ENCODE assay signal across 29 mouse cellular contexts in genomic region chr14:32023891-32024290, GRCm38 (mm10). TPM values are rescaled to one million over a fixed set of nuclear protein-coding genes. Genes with fewer than 3 reads are reported as not detected.
A peak's percentile ranks its signal among the peaks of the same experiment; 100 is the strongest.
DNase-seq lines count a peak whose midpoint lies in the region; ATAC-seq lines count a peak whose summit lies in the region.
"Had no signal": no experiment of that assay in that cellular context is flagged by ENCODE, and none has a peak within 500 bp of the region (broad histone marks: within the 10 kb centered on the region; RNA-seq: fewer than 3 reads in every experiment).

No protein-coding gene starts in this region.

- H3K4me3 ChIP-seq in liver, embryonic 12.5 days, result no peak overlapping the region
- no peak overlapping the region for H3K4me3 ChIP-seq in heart, embryonic 12.5 days
- H3K4me3 ChIP-seq: embryonic facial prominence, embryonic 12.5 days; embryonic facial prominence, embryonic 15.5 days; gastrocnemius, adult 2 months; heart, embryonic 15.5 days; hindbrain, embryonic 10.5 days; hindbrain, embryonic 13.5 days had no signal

- no peak overlapping the region for H3K27ac ChIP-seq in liver, embryonic 12.5 days
- no peak overlapping the region for H3K27ac ChIP-seq in heart, embryonic 12.5 days (ENCODE audit: poor library complexity, severe bottlenecking)
- H3K27ac ChIP-seq: embryonic facial prominence, embryonic 12.5 days; embryonic facial prominence, embryonic 15.5 days; gastrocnemius, adult 2 months; heart, embryonic 15.5 days; hindbrain, embryonic 10.5 days; hindbrain, embryonic 13.5 days; hindbrain, postnatal 0 days had no signal

- DNase-seq in cerebellum, adult 11-12 months, result peak; percentile 64
- DNase-seq in brain, adult 2 months (ENCODE audit: low read depth, low spot score), result peak; percentile 58
- peak; percentile 67 for DNase-seq in cerebellum, adult 9-10 months
- DNase-seq: adrenal gland, postnatal 10 days; adrenal gland, postnatal 36 days; B cell, adult 2 months; forebrain, postnatal 0 days; gastrocnemius, adult 2 months; gastrocnemius, postnatal 14 days; heart, adult 11 months; heart, postnatal 10 days; heart, postnatal 36 days; kidney, adult 18-20 months; kidney, adult 9 months had no signal

- WGBS in liver, embryonic 12.5 days (ENCODE audit: insufficient replicate concordance), result 68% methylated on average over 4 of the region's 4 CpGs
- 86% methylated on average over 4 of the region's 4 CpGs for WGBS in heart, embryonic 12.5 days

- H3K9me3 ChIP-seq in liver, embryonic 12.5 days (replicated peaks), result no peaks in the 10 kb centered on the region
- no peaks in the 10 kb centered on the region for H3K9me3 ChIP-seq in heart, embryonic 12.5 days (replicated peaks)
- H3K9me3 ChIP-seq: embryonic facial prominence, embryonic 12.5 days; embryonic facial prominence, embryonic 15.5 days; G1E; heart, embryonic 15.5 days; hindbrain, embryonic 10.5 days; hindbrain, embryonic 13.5 days had no signal

- no peak overlapping the region for H3K4me2 ChIP-seq in liver, embryonic 12.5 days
- no peak overlapping the region for H3K4me2 ChIP-seq in heart, embryonic 12.5 days
- H3K4me2 ChIP-seq: embryonic facial prominence, embryonic 12.5 days; embryonic facial prominence, embryonic 15.5 days; heart, embryonic 11.5 days; heart, embryonic 15.5 days; hindbrain, embryonic 13.5 days had no signal

- no peaks in the 10 kb centered on the region for H3K36me3 ChIP-seq in liver, embryonic 12.5 days
- H3K36me3 ChIP-seq in heart, embryonic 12.5 days, result no peaks in the 10 kb centered on the region
- H3K36me3 ChIP-seq: embryonic facial prominence, embryonic 12.5 days; embryonic facial prominence, embryonic 15.5 days; G1E; heart, embryonic 15.5 days; hindbrain, embryonic 10.5 days; hindbrain, embryonic 13.5 days had no signal

- peaks cover 34% of the 10 kb centered on the region for H3K27me3 ChIP-seq in liver, embryonic 12.5 days (replicated peaks)
- peaks cover 8% of the 10 kb centered on the region; the same call in 1 of the 2 replicates for H3K27me3 ChIP-seq in heart, embryonic 12.5 days (replicated peaks)
- H3K27me3 ChIP-seq: embryonic facial prominence, embryonic 12.5 days; embryonic facial prominence, embryonic 15.5 days; Patski had no signal

- H3K9ac ChIP-seq in liver, embryonic 12.5 days, result no peak overlapping the region
- H3K9ac ChIP-seq in heart, embryonic 12.5 days, result no peak overlapping the region
- H3K9ac ChIP-seq: embryonic facial prominence, embryonic 12.5 days; embryonic facial prominence, embryonic 15.5 days; forebrain, postnatal 0 days; heart, embryonic 15.5 days; hindbrain, embryonic 13.5 days had no signal

- no peak for ATAC-seq in cerebellum, adult (ENCODE audit: insufficient number of reproducible peaks, low FRiP score, low TSS enrichment)
- ATAC-seq in liver, embryonic 12.5 days, result no peak
- ATAC-seq in heart, embryonic 12.5 days (ENCODE audit: insufficient number of reproducible peaks, low FRiP score), result no peak
- ATAC-seq: forebrain, embryonic 14.5 days; forebrain, postnatal 0 days; hindbrain, postnatal 0 days; inflammation-experienced regulatory T-cells, adult 6 months; intestine, embryonic 16.5 days; Patski had no signal

- peaks cover 37% of the 10 kb centered on the region for H3K4me1 ChIP-seq in liver, embryonic 12.5 days
- H3K4me1 ChIP-seq in heart, embryonic 12.5 days (replicated peaks), result peaks cover 29% of the 10 kb centered on the region

RNA-seq across cellular contexts. Expression of gene Galnt15, which starts 4.9 kb away (rescaled TPM):
- 0.02 TPM in 1 of 2 replicates, not detected in the other for polyA plus RNA-seq in liver, embryonic 12.5 days (2016; fragmentation: Nextera tagmentation; extraction: Ambion mirVana)
- polyA plus RNA-seq in heart, embryonic 12.5 days (2016; fragmentation: Nextera tagmentation; extraction: Ambion mirVana), result 0.29 and 0.35 TPM in 2 replicates
- polyA plus RNA-seq: G1E; inflammation-experienced regulatory T-cells, adult 6 months had no signal
